In genomic region chr2:159994490-159994889, GRCm38 (mm10) we compare ENCODE assay signal across 19 mouse cellular contexts.
"Had no signal": no experiment of that assay in that cellular context is flagged by ENCODE, and none has a peak within 500 bp of the region (broad histone marks: within the 10 kb centered on the region; RNA-seq: fewer than 3 reads in every experiment).

No protein-coding gene starts in this region.

- H3K9me3 ChIP-seq: midbrain, embryonic 10.5 days; midbrain, embryonic 12.5 days; neural tube, embryonic 13.5 days; neural tube, embryonic 15.5 days; stomach, embryonic 15.5 days had no signal

- H3K27me3 ChIP-seq: midbrain, embryonic 12.5 days; stomach, embryonic 15.5 days had no signal

- H3K9ac ChIP-seq: lung, embryonic 14.5 days; midbrain, embryonic 12.5 days; neural tube, embryonic 13.5 days; neural tube, embryonic 15.5 days; stomach, embryonic 15.5 days had no signal

- ATAC-seq: midbrain, embryonic 16.5 days had no signal

- H3K4me3 ChIP-seq: midbrain, embryonic 10.5 days; midbrain, embryonic 12.5 days; myocyte; neural tube, embryonic 13.5 days; neural tube, embryonic 15.5 days; stomach, embryonic 15.5 days had no signal

- H3K27ac ChIP-seq: midbrain, embryonic 10.5 days; midbrain, embryonic 12.5 days; neural tube, embryonic 13.5 days; neural tube, embryonic 15.5 days; stomach, embryonic 15.5 days; stomach, postnatal 0 days had no signal

- H3K4me2 ChIP-seq: lung, embryonic 14.5 days; midbrain, embryonic 12.5 days; neural tube, embryonic 13.5 days; neural tube, embryonic 15.5 days; stomach, embryonic 15.5 days had no signal

- DNase-seq: lung, adult 18-20 months; lung, embryonic 14.5 days; lung, postnatal 10 days; lung, postnatal 4 days; midbrain, embryonic 14.5 days; retina, postnatal 1 day; right cerebral cortex, adult 18-20 months; right cerebral cortex, postnatal 14 days; thymus, adult 2 months; thymus, postnatal 25 days; thymus, postnatal 4 days had no signal

- H3K36me3 ChIP-seq: midbrain, embryonic 10.5 days; midbrain, embryonic 12.5 days; neural tube, embryonic 13.5 days; neural tube, embryonic 15.5 days; stomach, embryonic 15.5 days had no signal

- H3K4me1 ChIP-seq: midbrain, embryonic 10.5 days; midbrain, embryonic 12.5 days; neural tube, embryonic 15.5 days; stomach, embryonic 15.5 days had no signal
